Mouse (Mus musculus) liver, adult 2 months (tissue): ENCODE results near the gene Lmbrd2.

Source experiments
- CTCF ChIP-seq: fragments of 200-500 bp; IDR thresholded peaks from 2 replicates; pipeline ENCODE4 v1.5.1; 2011; ENCODE audit warnings: low read depth, low read length, control low read depth
- POLR2A ChIP-seq: fragments of 200-500 bp; IDR thresholded peaks from 2 replicates; pipeline ENCODE4 v1.6.1; 2011; ENCODE audit warnings: low read length, control low read depth; ENCODE audit not compliant: insufficient read depth; ENCODE audit errors: extremely low read depth

DNA sequence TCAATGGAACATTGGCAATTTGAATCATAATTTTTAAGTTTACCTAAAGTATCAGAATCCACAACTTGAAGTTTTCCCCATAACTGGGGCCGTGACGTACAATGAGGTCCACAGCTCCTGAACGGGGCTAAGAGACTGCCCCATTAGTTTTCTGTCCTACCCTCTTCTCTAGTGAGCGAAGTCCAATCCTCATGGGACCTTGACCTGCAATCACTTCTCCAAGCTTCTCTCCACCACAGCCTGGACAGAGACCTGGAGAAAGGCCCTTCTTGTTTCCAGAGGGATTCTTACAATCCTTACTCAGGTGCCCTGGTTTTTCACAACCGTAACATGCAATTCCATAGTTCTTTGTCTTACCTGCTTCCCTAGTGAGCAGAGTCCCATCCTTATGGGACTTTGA, 76.1 kb downstream of the Lmbrd2 start:
- no peak for TF ChIP-seq CTCF
- no peak for TF ChIP-seq POLR2A
